Mouse (Mus musculus) liver, postnatal 0 days (tissue): ENCODE measurements around the gene Zfp410.

Experiments
- CTCF ChIP-seq: sonication (generic); IDR thresholded peaks from 2 replicates; pipeline ENCODE4 v1.5.1; 2016; ENCODE audit warnings: antibody characterized with exemption, low read depth
- EP300 ChIP-seq: IDR thresholded peaks from 2 replicates; pipeline ENCODE4 v1.6.1; 2016; ENCODE audit warnings: antibody characterized with exemption, low read depth, mild to moderate bottlenecking

DNA sequence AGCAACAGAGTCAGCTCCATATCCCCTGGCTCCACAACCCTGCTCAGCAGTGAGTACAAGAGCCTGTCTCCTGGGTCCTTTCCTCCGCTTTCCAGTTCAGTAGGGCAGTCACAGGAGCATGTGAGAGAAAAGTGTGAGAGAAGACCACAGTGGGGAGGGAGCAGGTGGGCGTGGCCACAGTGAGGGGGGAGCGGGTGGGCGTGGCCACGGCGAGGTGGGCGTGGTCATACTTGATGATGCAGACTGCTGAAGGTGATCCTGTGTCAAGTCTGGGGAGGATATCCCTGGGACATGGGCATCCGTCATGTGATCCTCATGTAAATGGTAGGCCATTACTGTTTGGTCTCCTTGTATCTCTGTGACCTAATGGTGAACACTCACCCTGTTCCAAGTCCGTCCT is 50.3 kb downstream of the Zfp410 start:
- TF ChIP-seq CTCF (no peak), EP300 (no peak)
